Mouse (Mus musculus) midbrain, embryonic 11.5 days (tissue): ENCODE measurements around the gene Gm42688. TPM values are rescaled to one million over a fixed set of nuclear protein-coding genes. Genes with fewer than 3 reads are reported as not detected.
"Not testable (repeated sequence)": the region's sequence is repeated elsewhere in the genome, so short reads cannot be mapped to it uniquely, and the experiment has no call there.

ENCODE experiments used
- ATAC-seq: fragments of 200-750 bp; cut with Nextera tagmentation; 2 replicates; pipeline ENCODE4 v1.8.0; 2017; ENCODE audit warnings: moderate TSS enrichment, moderate library complexity; ENCODE audit not compliant: low FRiP score
- DNase-seq: peaks from one replicate; pipeline ENCODE4 v3.0.0; 2015; ENCODE audit warnings: low spot score; ENCODE audit errors: missing footprints
- H3K27ac ChIP-seq: fragments of 300-500 bp; sonication (generic); 2 replicates; pipeline ENCODE4 v1.5.1; 2014; ENCODE audit warnings: low read depth, low read length
- H3K27me3 ChIP-seq: fragments of 300-500 bp; sonication (generic); 2 replicates; pipeline ENCODE4 v1.6.1; 2014; ENCODE audit warnings: mild to moderate bottlenecking, low read length, moderate library complexity, mixed read lengths; ENCODE audit not compliant: control insufficient read depth, insufficient read depth
- H3K36me3 ChIP-seq: fragments of 300-500 bp; sonication (generic); 2 replicates; pipeline ENCODE4 v1.6.1; 2014; ENCODE audit warnings: mild to moderate bottlenecking, low read length, moderate library complexity, mixed read lengths; ENCODE audit not compliant: control insufficient read depth, insufficient read depth
- H3K4me1 ChIP-seq: fragments of 300-500 bp; sonication (generic); 2 replicates; pipeline ENCODE4 v1.6.1; 2014; ENCODE audit warnings: low read length; ENCODE audit not compliant: control insufficient read depth, insufficient read depth
- H3K4me2 ChIP-seq: fragments of 300-500 bp; sonication (generic); 2 replicates; pipeline ENCODE4 v1.6.1; 2014; ENCODE audit warnings: mild to moderate bottlenecking, moderate library complexity
- H3K4me3 ChIP-seq: fragments of 300-500 bp; sonication (generic); 2 replicates; pipeline ENCODE4 v1.5.1; 2014; ENCODE audit warnings: low read depth, low read length
- H3K9ac ChIP-seq: fragments of 300-500 bp; sonication (generic); 2 replicates; pipeline ENCODE4 v1.6.1; 2014; ENCODE audit warnings: low read length
- H3K9me3 ChIP-seq: fragments of 300-500 bp; sonication (generic); 2 replicates; pipeline ENCODE4 v1.6.1; 2016; ENCODE audit warnings: low read length; ENCODE audit not compliant: control insufficient read depth
- WGBS: fragments of 180-500 bp; shearing (Covaris S2); extraction: QIAGEN DNeasy Blood & Tissue Kit; methylation state at CpG from one replicate; pipeline ENCODE4 v1.1.7; 2014; 5-methylcytosine and 5-hydroxymethylcytosine counted together
- microRNA counts: library from miRNA; unstranded; fragments of <30 nt; microRNA quantifications from one replicate; lab custom pipeline; 2015
- microRNA-seq: library from miRNA; unstranded; fragments of <30 nt; microRNA quantifications from one replicate; pipeline ENCODE4, GENCODE M21; 2017
- polyA plus RNA-seq: library from polyadenylated mRNA; unstranded; fragments of >200 nt; fragmentation: Nextera tagmentation; extraction: Ambion mirVana; gene quantifications from 2 replicates; pipeline ENCODE4 v1.2.1, GENCODE M21; 2014

Gm42688 gene
- polyA plus RNA-seq, 1 experiment from 2014 or later: 2.3 TPM

GRCm38 (mm10) chr6:83155552-83156238 lies 54.3 kb downstream of the Gm42688 start:
- H3K4me1 ChIP-seq: peaks cover 18% of the 10 kb centered on the region
- H3K9me3 ChIP-seq: no peaks in the 10 kb centered on the region
- peak overlapping the region; percentile 88 for H3K4me2 ChIP-seq
- H3K27me3 ChIP-seq: peaks cover 8% of the 10 kb centered on the region
- H3K27ac ChIP-seq: no peak overlapping the region
- ATAC-seq (peak; percentile 65), DNase-seq (no peak)
- H3K9ac ChIP-seq: peak overlapping the region; percentile 71
- peak overlapping the region; percentile 53 for H3K4me3 ChIP-seq
- peaks cover 7% of the 10 kb centered on the region; the same call in 1 of the 2 replicates for H3K36me3 ChIP-seq
- 9% methylated on average over 23 of the region's 23 CpGs for WGBS

- Histone ChIP-seq H3K36me3 (peaks cover 7% of the 10 kb centered on the region; the same call in 1 of the 2 replicates), H3K4me2 (peak within 1 kb of the TSS; percentile 88), H3K27me3 (peaks cover 14% of the 10 kb centered on the region), H3K9me3 (no peaks in the 10 kb centered on the region), H3K4me3 (peak within 1 kb of the TSS; percentile 53), H3K9ac (peak within 1 kb of the TSS; percentile 71), H3K4me1 (peaks cover 16% of the 10 kb centered on the region), H3K27ac (no peak within 1 kb of the TSS)
- peak; percentile 99 for DNase-seq
- peak; percentile 95 for ATAC-seq
- 1% methylated on average over 32 of the region's 32 CpGs for WGBS
These were observed 54.9 kb downstream of the Gm42688 start, which contains the start of the genes Wdr54 and 1700003E16Rik for GRCm38 (mm10) chr6:83156259-83156684. Wdr54 (minus strand) TSS chr6:83156397. 1700003E16Rik (plus strand) TSS chr6:83156404.

- H3K27me3 ChIP-seq: peaks cover 31% of the 10 kb centered on the region
- peaks cover 20% of the 10 kb centered on the region for H3K4me1 ChIP-seq
- not testable (repeated sequence) for DNase-seq, H3K9me3 ChIP-seq, H3K4me2 ChIP-seq, H3K36me3 ChIP-seq, H3K4me3 ChIP-seq, H3K9ac ChIP-seq, ATAC-seq, H3K27ac ChIP-seq
- WGBS: 12% methylated on average over 3 of the region's 3 CpGs
These were observed 58.0 kb downstream of the Gm42688 start for GRCm38 (mm10) chr6:83159456-83159855.

MicroRNAs encoded within 50 kb of the gene (microRNA counts, 519-probe panel; counts per million panel counts)
- not detected for microRNA mmu-miR-3470a+mmu-miR-3470b (lab: Ali Mortazavi, UCI)

Small RNA genes within 50 kb of the gene (microRNA-seq; reads per million reads assigned to microRNA genes)
- gene Mir3470a: not detected

Other genes with a start within 250 kb of the Gm42688 start
- 0.91 and 1.1 TPM in 2 replicates for gene Sema4f, start 161.8 kb upstream of the Gm42688 start, polyA plus RNA-seq
- 0.18 TPM in 1 of 2 replicates, not detected in the other for gene M1ap, start 154.7 kb upstream of the Gm42688 start, polyA plus RNA-seq
- gene Dok1, start 68.1 kb upstream of the Gm42688 start, polyA plus RNA-seq: 4.0 and 5.2 TPM in 2 replicates
- 6.6 and 6.8 TPM in 2 replicates for gene Loxl3, start 67.4 kb upstream of the Gm42688 start, polyA plus RNA-seq
- gene Aup1, start 47.1 kb upstream of the Gm42688 start, polyA plus RNA-seq: 109 and 111 TPM in 2 replicates
- gene Htra2, start 46.3 kb upstream of the Gm42688 start, polyA plus RNA-seq: 28.2 and 30.0 TPM in 2 replicates
- 0.43 and 0.68 TPM in 2 replicates for gene Dqx1, start 43.8 kb upstream of the Gm42688 start, polyA plus RNA-seq
- not detected in 2 replicates for gene Tlx2, start 31.3 kb upstream of the Gm42688 start, polyA plus RNA-seq
- gene Pcgf1, start 23.7 kb upstream of the Gm42688 start, polyA plus RNA-seq: 31.5 and 35.5 TPM in 2 replicates
- gene Lbx2, start 15.2 kb upstream of the Gm42688 start, polyA plus RNA-seq: 0.44 TPM in 1 of 2 replicates, not detected in the other
- gene Ccdc142, start within 50 bp of the Gm42688 start, polyA plus RNA-seq: 0.83 and 1.00 TPM in 2 replicates
- gene Mrpl53, start 7.4 kb downstream of the Gm42688 start, polyA plus RNA-seq: 120 and 130 TPM in 2 replicates
- gene Mogs, start 13.9 kb downstream of the Gm42688 start, polyA plus RNA-seq: 21.6 and 23.4 TPM in 2 replicates
- 134 and 153 TPM in 2 replicates for gene Wbp1, start 19.9 kb downstream of the Gm42688 start, polyA plus RNA-seq
- 18.8 and 19.4 TPM in 2 replicates for gene Ino80b, start 23.8 kb downstream of the Gm42688 start, polyA plus RNA-seq
- gene Rtkn, start 33.8 kb downstream of the Gm42688 start, polyA plus RNA-seq: 13.6 and 16.6 TPM in 2 replicates
- gene Wdr54, start 54.8 kb downstream of the Gm42688 start, polyA plus RNA-seq: 11.1 and 13.7 TPM in 2 replicates
- gene 1700003E16Rik, start 54.8 kb downstream of the Gm42688 start, polyA plus RNA-seq: 1.7 TPM in 2 replicates
- 80.2 and 81.7 TPM in 2 replicates for gene Dctn1, start 64.3 kb downstream of the Gm42688 start, polyA plus RNA-seq
- 0.52 and 0.68 TPM in 2 replicates for gene Slc4a5, start 118.2 kb downstream of the Gm42688 start, polyA plus RNA-seq
- gene Mthfd2, start 224.3 kb downstream of the Gm42688 start, polyA plus RNA-seq: 48.0 and 51.6 TPM in 2 replicates
- 73.7 and 82.0 TPM in 2 replicates for gene Mob1a, start 224.4 kb downstream of the Gm42688 start, polyA plus RNA-seq
- 134 and 144 TPM in 2 replicates for gene Bola3, start 247.5 kb downstream of the Gm42688 start, polyA plus RNA-seq